Mouse (Mus musculus) hindbrain, embryonic 10.5 days (tissue): Measurements from ENCODE around the gene Cpa5. TPM values are rescaled to one million over a fixed set of nuclear protein-coding genes. Genes with fewer than 3 reads are reported as not detected.

Experiments used
- DNase-seq: peaks from one replicate; pipeline ENCODE4 v3.0.0-alpha.2; 2017; ENCODE audit warnings: low spot score
- H3K27ac ChIP-seq: fragments of 300-500 bp; sonication (generic); 2 replicates; pipeline ENCODE4 v1.5.1; 2016; ENCODE audit warnings: mild to moderate bottlenecking, moderate library complexity
- H3K27me3 ChIP-seq: fragments of 300-500 bp; sonication (generic); 2 replicates; pipeline ENCODE4 v1.6.1; 2016; ENCODE audit warnings: mild to moderate bottlenecking; ENCODE audit not compliant: poor library complexity, insufficient read depth, severe bottlenecking
- H3K36me3 ChIP-seq: fragments of 300-500 bp; sonication (generic); 2 replicates; pipeline ENCODE4 v1.6.1; 2016; ENCODE audit warnings: mild to moderate bottlenecking, moderate library complexity
- H3K4me1 ChIP-seq: fragments of 300-500 bp; sonication (generic); replicated peaks from 2 replicates; pipeline ENCODE4 v1.6.1; 2016; ENCODE audit warnings: mild to moderate bottlenecking
- H3K4me3 ChIP-seq: fragments of 300-500 bp; sonication (generic); 2 replicates; pipeline ENCODE4 v1.5.1; 2016; ENCODE audit warnings: mild to moderate bottlenecking, moderate library complexity
- H3K9me3 ChIP-seq: fragments of 300-500 bp; sonication (generic); 2 replicates; pipeline ENCODE4 v1.6.1; 2016; ENCODE audit warnings: mild to moderate bottlenecking, moderate library complexity
- WGBS: fragments of 180-500 bp; shearing (Covaris S2); methylation state at CpG from one replicate; pipeline ENCODE4 v1.1.7; 2016; 5-methylcytosine and 5-hydroxymethylcytosine counted together
- polyA plus RNA-seq: library from polyadenylated mRNA; unstranded; fragments of >200 nt; fragmentation: Nextera tagmentation; extraction: Ambion mirVana; gene quantifications from 2 replicates; pipeline ENCODE4 v1.2.1, GENCODE M21; 2016

Cpa5 gene
- polyA plus RNA-seq, result 0.08 and 0.44 TPM in 2 replicates

GRCm38 (mm10) chr6:30610710-30611109 lies at the start of gene Cpa5:
Cpa5 (plus strand) TSS chr6:30611010.
- DNase-seq, result no peak
- Histone ChIP-seq H3K4me1 (peaks cover 57% of the 10 kb centered on the region), H3K27me3 (no peaks in the 10 kb centered on the region), H3K9me3 (no peaks in the 10 kb centered on the region), H3K4me3 (no peak within 1 kb of the TSS), H3K36me3 (no peaks in the 10 kb centered on the region), H3K27ac (peak within 1 kb of the TSS; percentile 85)
- 81% methylated on average over 7 of the region's 7 CpGs for WGBS

GRCm38 (mm10) chr6:30562132-30562531 lies 48.7 kb upstream of the Cpa5 start:
- DNase-seq, result no peak
- no peak overlapping the region for H3K27ac ChIP-seq
- WGBS, result 85% methylated on average over 4 of the region's 4 CpGs

GRCm38 (mm10) chr6:30563575-30563974 lies 47.2 kb upstream of the Cpa5 start:
- Histone ChIP-seq H3K27me3 (no peaks in the 10 kb centered on the region), H3K36me3 (no peaks in the 10 kb centered on the region), H3K9me3 (no peaks in the 10 kb centered on the region), H3K4me3 (no peak overlapping the region), H3K27ac (no peak overlapping the region), H3K4me1 (no peaks in the 10 kb centered on the region)
- 90% methylated on average over 6 of the region's 6 CpGs for WGBS
- no peak for DNase-seq

More at GRCm38 (mm10) chr6:30562132-30562531, 48.7 kb upstream of the Cpa5 start:
- Histone ChIP-seq H3K36me3 (no peaks in the 10 kb centered on the region), H3K4me3 (no peak overlapping the region), H3K27me3 (no peaks in the 10 kb centered on the region), H3K4me1 (no peaks in the 10 kb centered on the region), H3K9me3 (no peaks in the 10 kb centered on the region)

GRCm38 (mm10) chr6:30564051-30564450 lies 46.8 kb upstream of the Cpa5 start:
- H3K4me1 ChIP-seq, result no peaks in the 10 kb centered on the region
- H3K27me3 ChIP-seq, result no peaks in the 10 kb centered on the region
- no peaks in the 10 kb centered on the region for H3K36me3 ChIP-seq
- no peak overlapping the region for H3K4me3 ChIP-seq
- H3K27ac ChIP-seq, result no peak overlapping the region
- DNase-seq, result no peak
- H3K9me3 ChIP-seq, result no peaks in the 10 kb centered on the region
- WGBS, result 96% methylated on average over 6 of the region's 6 CpGs

GRCm38 (mm10) chr6:30568069-30568468 lies 42.7 kb upstream of the Cpa5 start, which contains the start of gene Cpa4:
Cpa4 (plus strand) TSS chr6:30568369.
- H3K4me1 ChIP-seq, result peaks cover 10% of the 10 kb centered on the region
- no peak within 1 kb of the TSS for H3K4me3 ChIP-seq
- H3K27me3 ChIP-seq, result no peaks in the 10 kb centered on the region
- 0 out of 2 replicates have a peak within 1 kb of the TSS, but pooled peaks have one; percentile 25 for H3K27ac ChIP-seq
- H3K36me3 ChIP-seq, result no peaks in the 10 kb centered on the region
- DNase-seq, result no peak
- H3K9me3 ChIP-seq, result no peaks in the 10 kb centered on the region
- WGBS, result 82% methylated on average over 5 of the region's 5 CpGs

GRCm38 (mm10) chr6:30569331-30569730 lies 41.5 kb upstream of the Cpa5 start:
- Histone ChIP-seq H3K27me3 (no peaks in the 10 kb centered on the region), H3K4me3 (no peak overlapping the region), H3K9me3 (no peaks in the 10 kb centered on the region), H3K27ac (no peak overlapping the region), H3K36me3 (no peaks in the 10 kb centered on the region), H3K4me1 (peaks cover 21% of the 10 kb centered on the region)
- 95% methylated on average over 10 of the region's 10 CpGs for WGBS
- DNase-seq, result no peak

- Histone ChIP-seq H3K36me3 (no peaks in the 10 kb centered on the region), H3K4me1 (peaks cover 24% of the 10 kb centered on the region), H3K4me3 (no peak overlapping the region), H3K9me3 (no peaks in the 10 kb centered on the region), H3K27ac (peak overlapping the region; percentile 35; the same call in 1 of the 2 replicates), H3K27me3 (no peaks in the 10 kb centered on the region)
- DNase-seq, result no peak
- 94% methylated on average over 5 of the region's 5 CpGs for WGBS
Observed at GRCm38 (mm10) chr6:30570012-30570411, 40.8 kb upstream of the Cpa5 start.

- no peaks in the 10 kb centered on the region for H3K27me3 ChIP-seq
- peak overlapping the region; percentile 84 for H3K27ac ChIP-seq
- 46% methylated on average over 20 of the region's 20 CpGs for whole genome bisulfite sequencing
Observed at GRCm38 (mm10) chr6:30572456-30573311, 38.1 kb upstream of the Cpa5 start.

GRCm38 (mm10) chr6:30573380-30573779 lies 37.4 kb upstream of the Cpa5 start:
- Histone ChIP-seq H3K27me3 (no peaks in the 10 kb centered on the region), H3K9me3 (no peaks in the 10 kb centered on the region), H3K36me3 (no peaks in the 10 kb centered on the region), H3K4me3 (no peak overlapping the region), H3K27ac (peak overlapping the region; percentile 84), H3K4me1 (peaks cover 39% of the 10 kb centered on the region)
- DNase-seq, result no peak
- WGBS, result 81% methylated on average over 5 of the region's 5 CpGs

More at GRCm38 (mm10) chr6:30572456-30573311, 38.1 kb upstream of the Cpa5 start:
- H3K4me3 ChIP-seq, result 0 out of 2 replicates have a peak overlapping the region, but pooled peaks have one; percentile 21
- no peaks in the 10 kb centered on the region for H3K36me3 ChIP-seq
- no peaks in the 10 kb centered on the region for H3K9me3 ChIP-seq
- DNase-seq, result peak; percentile 81
- peaks cover 39% of the 10 kb centered on the region for H3K4me1 ChIP-seq

GRCm38 (mm10) chr6:30574945-30575344 lies 35.9 kb upstream of the Cpa5 start:
- Histone ChIP-seq H3K36me3 (no peaks in the 10 kb centered on the region), H3K27me3 (no peaks in the 10 kb centered on the region), H3K27ac (peak overlapping the region; percentile 84), H3K9me3 (no peaks in the 10 kb centered on the region), H3K4me1 (peaks cover 41% of the 10 kb centered on the region), H3K4me3 (no peak overlapping the region)
- 92% methylated on average over 1 of the region's 1 CpGs for WGBS
- no peak for DNase-seq

- 71% methylated on average over 17 of the region's 17 CpGs for WGBS
- no peak for DNase-seq
- peak overlapping the region; percentile 81 for H3K27ac ChIP-seq
- no peaks in the 10 kb centered on the region for H3K36me3 ChIP-seq
- no peaks in the 10 kb centered on the region for H3K9me3 ChIP-seq
- H3K27me3 ChIP-seq, result no peaks in the 10 kb centered on the region
- peaks cover 58% of the 10 kb centered on the region for H3K4me1 ChIP-seq
- H3K4me3 ChIP-seq, result no peak overlapping the region
Observed at GRCm38 (mm10) chr6:30576477-30577203, 34.2 kb upstream of the Cpa5 start.

GRCm38 (mm10) chr6:30579961-30580840 lies 30.6 kb upstream of the Cpa5 start:
- H3K4me3 ChIP-seq, result no peak overlapping the region
- WGBS, result 61% methylated on average over 17 of the region's 17 CpGs
- H3K9me3 ChIP-seq, result no peaks in the 10 kb centered on the region
- H3K36me3 ChIP-seq, result no peaks in the 10 kb centered on the region
- DNase-seq, result no peak
- peaks cover 35% of the 10 kb centered on the region for H3K4me1 ChIP-seq
- H3K27ac ChIP-seq, result peak overlapping the region; percentile 83
- H3K27me3 ChIP-seq, result no peaks in the 10 kb centered on the region
